Mouse (Mus musculus): ENCODE results near the gene Cideb. TPM values are rescaled to one million over a fixed set of nuclear protein-coding genes. Genes with fewer than 3 reads are reported as not detected.
A peak's percentile ranks its signal among the peaks of the same experiment; 100 is the strongest.

Cideb gene
- polyA plus RNA-seq, 1 experiment, result 797 TPM

DNA sequence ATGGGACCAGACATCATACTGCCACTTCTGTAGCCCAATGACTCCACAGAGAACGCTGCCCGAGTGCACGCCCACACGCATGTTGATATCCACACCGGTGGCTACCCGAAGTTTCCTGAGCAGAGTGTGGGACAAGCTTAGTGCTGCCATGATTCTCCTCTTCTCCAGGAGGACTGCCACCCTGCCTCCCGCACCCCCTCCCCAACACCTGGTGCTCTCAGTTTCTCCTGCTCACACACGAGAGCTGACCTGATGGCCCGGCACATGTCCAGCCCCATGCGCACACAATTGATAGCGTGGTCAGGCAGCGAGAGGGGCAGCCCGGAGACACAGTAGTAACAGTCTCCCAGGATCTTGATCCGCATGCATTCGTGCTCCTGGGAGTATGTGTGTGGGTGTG, 20.4 kb upstream of the Cideb start:
- TF ChIP-seq CTCF (IDR thresholded peaks at IDR 0.05; ENCODE audit: extremely low read depth, insufficient read length, insufficient replicate concordance, low read depth, low read length), result no peak
- no peak for TF ChIP-seq POLR2A (IDR thresholded peaks at IDR 0.05; ENCODE audit: low read depth, low read length)
- H3K27me3 ChIP-seq (ENCODE audit: control insufficient read depth, insufficient read depth, low read length), result no peaks in the 10 kb centered on the region
- H3K4me3 ChIP-seq (ENCODE audit: low read depth, low read length), result no peak overlapping the region
- 89% methylated on average over 15 of the region's 15 CpGs for WGBS
- H3K27ac ChIP-seq (ENCODE audit: insufficient read depth, low read depth, low read length), result no peak overlapping the region
- peaks cover 3% of the 10 kb centered on the region; the same call in 1 of the 2 replicates for H3K4me1 ChIP-seq (ENCODE audit: control insufficient read depth, insufficient read depth, insufficient read length, low read length)
- H3K36me3 ChIP-seq (ENCODE audit: control insufficient read depth, insufficient read depth, low read length), result no peaks in the 10 kb centered on the region

DNA sequence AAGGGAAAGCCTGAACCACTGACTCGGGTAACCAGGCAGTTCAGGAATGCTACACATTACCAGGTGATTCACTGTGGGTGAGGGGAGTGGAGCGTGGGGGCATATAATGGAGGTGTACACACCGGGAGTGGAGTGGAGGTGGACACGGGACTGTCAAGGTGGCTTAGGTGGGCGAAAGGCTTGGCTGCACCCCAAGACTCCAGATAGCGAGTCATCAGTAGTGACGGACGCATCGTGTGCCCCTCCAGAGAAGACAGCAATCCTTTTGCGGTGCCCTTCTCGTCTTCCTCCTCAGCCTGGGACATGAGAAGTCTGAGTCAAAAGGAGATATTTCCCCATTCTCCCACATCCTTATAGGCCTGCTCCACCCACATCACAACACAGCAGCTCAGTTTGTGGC, 19.5 kb upstream of the Cideb start:
- 82% methylated on average over 11 of the region's 11 CpGs for WGBS
- H3K27ac ChIP-seq (ENCODE audit: insufficient read depth, low read depth, low read length), result no peak overlapping the region
- TF ChIP-seq CTCF (IDR thresholded peaks at IDR 0.05; ENCODE audit: extremely low read depth, insufficient read length, insufficient replicate concordance, low read depth, low read length), result no peak
- TF ChIP-seq POLR2A (IDR thresholded peaks at IDR 0.05; ENCODE audit: low read depth, low read length), result no peak
- peaks cover 3% of the 10 kb centered on the region; the same call in 1 of the 2 replicates for H3K4me1 ChIP-seq (ENCODE audit: control insufficient read depth, insufficient read depth, insufficient read length, low read length)
- no peak overlapping the region for H3K4me3 ChIP-seq (ENCODE audit: low read depth, low read length)
- H3K27me3 ChIP-seq (ENCODE audit: control insufficient read depth, insufficient read depth, low read length), result no peaks in the 10 kb centered on the region
- no peaks in the 10 kb centered on the region for H3K36me3 ChIP-seq (ENCODE audit: control insufficient read depth, insufficient read depth, low read length)

GRCm38 (mm10) chr14:55777176-55777575, 18.9 kb upstream of the Cideb start:
- TF ChIP-seq CTCF (IDR thresholded peaks at IDR 0.05; ENCODE audit: extremely low read depth, insufficient read length, insufficient replicate concordance, low read depth, low read length), result no peak
- no peaks in the 10 kb centered on the region for H3K27me3 ChIP-seq (ENCODE audit: control insufficient read depth, insufficient read depth, low read length)
- H3K27ac ChIP-seq (ENCODE audit: insufficient read depth, low read depth, low read length), result no peak overlapping the region
- H3K36me3 ChIP-seq (ENCODE audit: control insufficient read depth, insufficient read depth, low read length), result no peaks in the 10 kb centered on the region
- H3K4me1 ChIP-seq (ENCODE audit: control insufficient read depth, insufficient read depth, insufficient read length, low read length), result peaks cover 5% of the 10 kb centered on the region; the same call in 1 of the 2 replicates
- WGBS, result 20% methylated on average over 3 of the region's 3 CpGs
- H3K4me3 ChIP-seq (ENCODE audit: low read depth, low read length), result no peak overlapping the region

DNA sequence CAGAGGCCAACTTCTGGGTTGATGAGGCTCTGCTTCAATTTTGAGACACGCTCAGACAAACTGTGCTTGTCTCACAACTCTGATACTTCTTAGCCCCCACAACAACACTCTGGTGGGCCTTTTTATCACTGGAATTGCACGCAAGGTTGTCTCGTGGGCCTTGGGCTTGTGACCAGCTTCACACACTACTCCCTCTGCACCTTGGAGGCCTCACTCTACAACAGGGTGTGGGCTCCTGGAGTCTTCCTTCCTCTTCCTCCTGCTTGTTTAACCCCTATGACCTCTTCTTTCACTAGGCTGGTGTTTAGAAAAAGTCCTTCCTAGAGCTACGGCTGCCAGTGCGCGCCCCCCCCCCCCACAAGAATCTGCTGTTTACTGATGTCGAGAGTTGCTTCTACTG, 18.5 kb upstream of the Cideb start:
- no peak overlapping the region for H3K4me3 ChIP-seq (ENCODE audit: low read depth, low read length)
- no peaks in the 10 kb centered on the region for H3K27me3 ChIP-seq (ENCODE audit: control insufficient read depth, insufficient read depth, low read length)
- TF ChIP-seq CTCF (IDR thresholded peaks at IDR 0.05; ENCODE audit: extremely low read depth, insufficient read length, insufficient replicate concordance, low read depth, low read length) (no peak), POLR2A (IDR thresholded peaks at IDR 0.05; ENCODE audit: low read depth, low read length) (no peak)
- H3K4me1 ChIP-seq (ENCODE audit: control insufficient read depth, insufficient read depth, insufficient read length, low read length), result peaks cover 8% of the 10 kb centered on the region; the same call in 1 of the 2 replicates
- no peaks in the 10 kb centered on the region for H3K36me3 ChIP-seq (ENCODE audit: control insufficient read depth, insufficient read depth, low read length)
- WGBS, result 67% methylated on average over 7 of the region's 7 CpGs
- H3K27ac ChIP-seq (ENCODE audit: insufficient read depth, low read depth, low read length), result no peak overlapping the region

DNA sequence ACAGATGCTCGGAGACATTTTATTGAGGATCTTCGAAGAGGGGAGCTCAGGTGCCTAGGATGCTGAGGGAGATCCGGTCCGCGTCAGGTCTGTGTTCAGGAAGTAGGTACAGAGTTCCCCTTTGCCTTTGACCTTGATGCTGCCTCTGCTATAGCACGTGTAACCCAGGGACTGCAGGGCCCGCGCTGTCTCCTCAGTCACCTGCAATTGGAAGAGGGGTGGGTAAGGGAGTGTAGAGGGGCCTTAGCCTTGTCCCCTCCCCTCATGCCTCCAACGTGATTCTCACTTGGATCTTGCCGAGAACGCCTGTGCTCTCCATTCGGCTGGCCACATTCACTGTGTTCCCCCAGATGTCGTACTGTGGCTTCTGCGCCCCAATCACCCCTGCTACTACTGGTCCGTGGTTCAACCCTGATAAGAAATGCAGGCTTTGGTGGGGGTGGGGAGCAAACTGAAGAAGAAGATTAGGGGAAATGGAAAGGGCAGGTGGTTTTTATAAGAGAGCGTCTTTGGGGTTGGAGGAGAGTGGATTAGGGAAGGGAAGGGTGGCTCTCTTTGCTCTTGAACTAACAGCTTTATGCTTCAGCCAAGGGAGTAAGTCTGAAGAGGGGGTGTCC, 10.9 kb upstream of the Cideb start:
- Histone ChIP-seq H3K4me3 (ENCODE audit: low read depth, low read length) (no peak overlapping the region), H3K36me3 (ENCODE audit: control insufficient read depth, insufficient read depth, low read length) (no peaks in the 10 kb centered on the region), H3K4me1 (ENCODE audit: control insufficient read depth, insufficient read depth, insufficient read length, low read length) (peaks cover 20% of the 10 kb centered on the region), H3K27ac (ENCODE audit: insufficient read depth, low read depth, low read length) (no peak overlapping the region), H3K27me3 (ENCODE audit: control insufficient read depth, insufficient read depth, low read length) (no peaks in the 10 kb centered on the region)
- 78% methylated on average over 16 of the region's 16 CpGs for WGBS
- TF ChIP-seq POLR2A (IDR thresholded peaks at IDR 0.05; ENCODE audit: low read depth, low read length) (no peak), CTCF (IDR thresholded peaks at IDR 0.05; ENCODE audit: extremely low read depth, insufficient read length, insufficient replicate concordance, low read depth, low read length) (no peak)

- H3K4me3 ChIP-seq (ENCODE audit: low read depth, low read length), result no peak overlapping the region
- H3K27me3 ChIP-seq (ENCODE audit: control insufficient read depth, insufficient read depth, low read length), result no peaks in the 10 kb centered on the region
- H3K4me1 ChIP-seq (ENCODE audit: control insufficient read depth, insufficient read depth, insufficient read length, low read length), result peaks cover 20% of the 10 kb centered on the region
- H3K36me3 ChIP-seq (ENCODE audit: control insufficient read depth, insufficient read depth, low read length), result no peaks in the 10 kb centered on the region
- H3K27ac ChIP-seq (ENCODE audit: insufficient read depth, low read depth, low read length), result no peak overlapping the region
- TF ChIP-seq CTCF (IDR thresholded peaks at IDR 0.05; ENCODE audit: extremely low read depth, insufficient read length, insufficient replicate concordance, low read depth, low read length), result no peak
- TF ChIP-seq POLR2A (IDR thresholded peaks at IDR 0.05; ENCODE audit: low read depth, low read length), result no peak
- WGBS, result 85% methylated on average over 6 of the region's 6 CpGs
Observed at GRCm38 (mm10) chr14:55768555-55768954, 10.3 kb upstream of the Cideb start.

DNA sequence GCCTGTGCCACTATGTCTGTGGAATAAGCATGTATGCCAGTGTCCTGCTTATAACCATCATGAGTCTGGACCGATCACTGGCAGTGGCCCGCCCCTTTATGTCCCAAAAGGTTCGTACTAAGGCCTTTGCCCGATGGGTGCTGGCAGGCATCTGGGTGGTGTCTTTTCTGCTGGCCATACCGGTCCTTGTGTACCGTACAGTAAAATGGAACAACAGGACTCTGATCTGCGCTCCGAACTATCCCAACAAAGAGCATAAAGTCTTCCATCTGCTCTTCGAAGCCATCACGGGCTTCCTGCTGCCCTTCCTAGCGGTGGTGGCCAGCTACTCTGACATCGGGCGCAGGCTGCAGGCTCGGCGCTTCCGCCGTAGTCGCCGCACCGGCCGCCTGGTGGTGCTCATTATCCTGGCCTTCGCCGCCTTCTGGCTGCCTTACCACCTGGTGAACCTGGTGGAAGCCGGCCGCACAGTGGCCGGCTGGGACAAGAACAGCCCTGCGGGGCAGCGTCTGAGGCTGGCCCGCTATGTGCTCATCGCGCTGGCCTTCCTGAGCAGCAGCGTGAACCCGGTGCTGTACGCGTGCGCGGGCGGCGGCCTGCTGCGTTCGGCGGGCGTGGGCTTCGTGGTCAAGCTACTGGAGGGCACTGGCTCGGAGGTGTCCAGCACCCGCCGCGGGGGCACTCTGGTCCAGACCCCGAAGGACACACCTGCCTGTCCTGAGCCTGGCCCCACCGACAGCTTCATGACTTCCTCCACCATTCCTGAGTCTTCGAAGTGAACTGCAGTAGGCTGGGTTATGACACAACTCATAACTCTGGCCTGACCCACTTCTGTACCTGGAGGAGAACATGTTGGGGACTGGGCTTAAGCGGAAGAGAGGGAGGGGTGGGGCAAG, 9.5 kb upstream of the Cideb start:
- Histone ChIP-seq H3K27me3 (ENCODE audit: control insufficient read depth, insufficient read depth, low read length) (0 out of 2 replicates have a peak, but pooled peaks cover 1% of the 10 kb centered on the region), H3K27ac (ENCODE audit: insufficient read depth, low read depth, low read length) (no peak overlapping the region), H3K4me1 (ENCODE audit: control insufficient read depth, insufficient read depth, insufficient read length, low read length) (peaks cover 20% of the 10 kb centered on the region), H3K4me3 (ENCODE audit: low read depth, low read length) (peak overlapping the region; percentile 57), H3K36me3 (ENCODE audit: control insufficient read depth, insufficient read depth, low read length) (no peaks in the 10 kb centered on the region)
- 6% methylated on average over 52 of the region's 52 CpGs for WGBS
- TF ChIP-seq POLR2A (IDR thresholded peaks at IDR 0.05; ENCODE audit: low read depth, low read length), result 0 out of 2 replicates have a peak, but pooled peaks have one; percentile 27
- 0 out of 2 replicates have a peak, but pooled peaks have one; percentile 47 for TF ChIP-seq CTCF (IDR thresholded peaks at IDR 0.05; ENCODE audit: extremely low read depth, insufficient read length, insufficient replicate concordance, low read depth, low read length)

Measured in small intestine, adult 2 months (tissue).